Mouse (Mus musculus): ENCODE results near the gene Kdm2b. TPM values are rescaled to one million over a fixed set of nuclear protein-coding genes. Genes with fewer than 3 reads are reported as not detected.

The Kdm2b gene
- polyA plus RNA-seq, 1 experiment: 24.2 TPM

DNA sequence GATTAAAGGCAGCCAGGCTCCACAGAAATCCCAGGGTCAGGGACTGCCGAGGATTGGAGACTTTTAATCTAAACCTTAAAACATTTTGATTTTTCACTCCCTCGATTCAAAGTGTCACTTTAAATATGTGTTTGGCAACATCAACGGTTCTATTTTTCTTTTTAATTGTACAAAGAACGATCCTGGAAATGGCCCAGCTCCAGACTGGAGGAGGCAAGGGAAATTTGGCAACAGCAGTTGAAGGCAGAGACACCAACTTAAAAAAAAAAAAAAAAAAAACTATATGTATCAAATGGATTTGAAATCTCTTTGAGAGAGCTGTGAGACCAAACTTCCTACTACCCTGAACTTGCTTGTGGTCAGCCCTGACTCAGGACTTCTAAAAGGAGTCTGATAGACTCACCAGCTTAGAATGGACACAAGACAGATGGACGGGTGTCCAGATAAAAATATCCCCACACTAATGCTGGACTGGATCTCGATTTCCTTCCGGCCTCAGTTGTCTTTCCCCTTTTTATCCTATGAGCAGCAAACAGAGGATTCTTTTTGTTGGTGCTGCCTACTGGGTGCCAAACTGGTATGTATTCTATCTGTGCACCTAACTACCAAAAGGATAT, 19.4 kb upstream of the Kdm2b start:
- no peak overlapping the region for H3K4me3 ChIP-seq (replicated peaks; ENCODE audit: control insufficient read depth, low read depth, low read length)
- H3K4me1 ChIP-seq (ENCODE audit: control insufficient read depth, insufficient read depth, low read length): no peaks in the 10 kb centered on the region
- no peak for TF ChIP-seq POLR2A (IDR thresholded peaks at IDR 0.05; ENCODE audit: borderline replicate concordance, control insufficient read depth, low read depth, low read length)
- TF ChIP-seq CTCF (IDR thresholded peaks at IDR 0.05; ENCODE audit: control insufficient read depth, insufficient read depth, low read length): no peak
- H3K27ac ChIP-seq (ENCODE audit: control insufficient read depth, insufficient read depth, low read depth, low read length, poor library complexity): no peak overlapping the region
- 69% methylated on average over 7 of the region's 7 CpGs for WGBS

DNA sequence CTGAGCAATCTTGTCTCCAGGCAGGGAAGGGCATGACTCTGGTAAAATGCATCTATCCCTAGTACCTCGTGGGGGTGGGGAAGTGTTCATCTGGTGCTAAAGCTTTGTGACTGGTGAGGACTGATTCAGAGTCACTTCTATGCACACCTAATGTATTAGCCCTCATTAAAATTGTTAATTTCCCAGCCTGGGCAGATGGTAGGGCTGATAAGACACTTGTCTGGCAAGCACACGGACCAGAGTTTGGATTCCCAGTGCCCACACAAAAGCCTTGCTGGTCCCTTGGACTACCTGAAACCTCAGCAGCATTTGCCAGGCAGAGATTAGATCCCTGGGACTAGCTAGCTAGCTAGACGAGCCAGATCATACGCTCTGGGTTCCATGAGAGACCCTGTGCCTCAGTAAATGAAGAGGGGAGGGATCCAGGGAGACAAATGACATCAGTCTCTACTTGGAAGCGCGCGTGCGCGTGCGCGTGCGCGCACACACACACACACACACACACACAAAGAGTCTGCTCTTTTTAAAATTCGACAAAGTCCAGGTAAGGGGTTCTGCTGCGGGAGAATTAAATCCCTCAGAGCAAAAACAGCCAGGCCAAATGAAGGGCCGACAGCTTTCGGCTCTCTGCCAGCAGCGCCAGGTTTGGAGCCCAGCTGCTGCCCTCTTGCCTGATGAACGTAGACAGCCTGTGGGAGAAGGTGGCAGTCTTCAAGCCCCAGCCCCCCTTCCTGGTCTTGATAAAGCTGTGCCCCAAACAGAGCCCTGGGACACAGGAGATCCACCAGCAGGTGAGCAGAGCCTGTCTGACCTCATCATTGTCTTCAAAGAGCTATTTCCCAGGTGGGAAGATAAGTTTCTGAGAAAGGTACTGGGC, 16.3 kb upstream of the Kdm2b start:
- H3K4me1 ChIP-seq (ENCODE audit: control insufficient read depth, insufficient read depth, low read length): no peaks in the 10 kb centered on the region
- H3K4me3 ChIP-seq (replicated peaks; ENCODE audit: control insufficient read depth, low read depth, low read length): no peak overlapping the region
- WGBS: 75% methylated on average over 19 of the region's 19 CpGs
- H3K27ac ChIP-seq (ENCODE audit: control insufficient read depth, insufficient read depth, low read depth, low read length, poor library complexity): no peak overlapping the region
- TF ChIP-seq CTCF (IDR thresholded peaks at IDR 0.05; ENCODE audit: control insufficient read depth, insufficient read depth, low read length): no peak
- TF ChIP-seq POLR2A (IDR thresholded peaks at IDR 0.05; ENCODE audit: borderline replicate concordance, control insufficient read depth, low read depth, low read length): no peak

DNA sequence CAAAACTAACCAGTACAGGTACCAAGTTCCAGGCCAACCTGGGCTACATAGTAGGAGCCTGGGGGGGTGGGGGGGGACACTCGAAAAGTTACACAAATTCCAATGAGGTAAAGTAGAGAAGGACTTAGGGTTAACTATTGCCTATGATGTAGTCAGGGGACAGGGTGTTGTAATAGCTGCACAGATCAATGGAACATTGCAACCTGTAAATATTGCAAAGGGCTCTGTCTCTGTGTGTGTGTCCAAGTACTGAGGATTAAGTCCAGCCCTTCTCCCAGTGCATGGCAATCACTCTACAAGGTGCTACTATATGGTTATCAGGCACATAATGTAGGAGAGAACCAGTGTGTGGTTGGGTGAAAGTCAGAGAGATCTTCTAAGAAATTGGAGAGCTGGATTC, 11.3 kb upstream of the Kdm2b start:
- Histone ChIP-seq H3K27ac (ENCODE audit: control insufficient read depth, insufficient read depth, low read depth, low read length, poor library complexity) (no peak overlapping the region), H3K4me3 (replicated peaks; ENCODE audit: control insufficient read depth, low read depth, low read length) (no peak overlapping the region), H3K4me1 (ENCODE audit: control insufficient read depth, insufficient read depth, low read length) (peaks cover 2% of the 10 kb centered on the region; the same call in 1 of the 2 replicates)
- WGBS: 30% methylated on average over 1 of the region's 1 CpGs
- TF ChIP-seq CTCF (IDR thresholded peaks at IDR 0.05; ENCODE audit: control insufficient read depth, insufficient read depth, low read length) (no peak), POLR2A (IDR thresholded peaks at IDR 0.05; ENCODE audit: borderline replicate concordance, control insufficient read depth, low read depth, low read length) (no peak)

DNA sequence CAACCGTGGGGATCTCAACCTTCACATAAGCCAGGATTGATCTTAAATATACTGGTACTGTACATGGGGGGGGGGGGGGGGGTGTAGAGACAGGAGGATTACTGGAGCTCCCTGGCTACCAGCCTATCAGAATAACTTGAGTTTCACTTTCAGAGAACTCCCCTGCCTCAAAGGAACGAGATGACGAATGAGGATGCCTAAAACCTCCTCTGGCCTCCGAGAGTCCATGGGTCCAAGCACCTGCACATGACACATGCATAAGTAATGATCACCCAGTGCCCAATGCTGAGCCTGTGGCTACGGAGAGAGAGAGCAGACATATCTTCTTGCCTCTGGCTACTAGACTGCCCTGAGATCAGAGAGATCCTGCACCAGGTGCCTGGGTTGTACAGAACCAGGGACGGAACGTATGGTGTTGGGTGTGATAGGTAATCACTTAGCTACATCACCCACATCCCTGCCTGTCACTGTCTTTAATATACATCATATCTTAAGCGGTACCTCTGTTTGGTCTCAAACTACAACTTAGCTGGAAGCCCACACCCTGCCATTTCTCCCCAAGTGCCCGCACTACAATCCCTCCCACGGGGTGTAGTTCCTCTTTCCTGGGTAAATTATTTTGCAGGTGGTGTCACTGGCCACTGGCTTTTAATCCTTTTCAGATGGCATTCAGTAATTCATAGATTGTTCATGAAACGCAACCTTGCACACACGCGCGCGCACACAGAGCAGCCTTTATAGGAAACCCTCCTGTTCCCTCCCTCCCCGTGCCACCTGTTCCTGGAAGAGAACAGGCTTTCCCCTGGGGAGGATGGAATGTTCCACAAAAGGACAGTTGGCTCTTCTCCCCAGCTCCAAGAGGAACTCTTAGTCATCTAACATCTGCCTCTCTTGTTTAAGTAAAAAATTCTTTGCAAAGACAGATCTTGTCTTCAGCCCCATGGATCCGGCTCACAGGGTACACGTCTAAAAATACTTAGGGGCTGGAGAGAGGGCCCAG, 7.9 kb upstream of the Kdm2b start:
- WGBS: 35% methylated on average over 18 of the region's 18 CpGs

DNA sequence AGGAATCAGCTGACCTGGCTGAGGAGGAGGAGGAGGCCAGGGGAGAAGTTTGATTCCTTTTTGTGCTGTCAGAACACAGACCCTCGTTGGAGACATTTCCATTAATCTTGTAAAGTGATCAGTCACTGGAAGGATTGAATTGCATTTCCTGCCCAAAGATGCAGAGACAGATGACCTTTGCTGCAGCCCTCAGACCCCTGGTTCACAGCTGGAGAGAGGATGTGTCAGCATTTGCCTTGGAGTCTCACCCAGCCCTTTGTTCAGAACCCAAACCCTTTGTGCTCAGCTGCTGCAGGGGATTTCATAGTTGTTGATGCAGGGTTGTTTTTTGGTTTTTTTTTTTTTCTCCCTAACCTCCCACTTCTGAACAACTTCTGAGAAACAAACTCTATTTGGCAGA, 5.3 kb upstream of the Kdm2b start:
- Histone ChIP-seq H3K4me3 (replicated peaks; ENCODE audit: control insufficient read depth, low read depth, low read length) (no peak overlapping the region), H3K27ac (ENCODE audit: control insufficient read depth, insufficient read depth, low read depth, low read length, poor library complexity) (no peak overlapping the region), H3K4me1 (ENCODE audit: control insufficient read depth, insufficient read depth, low read length) (peaks cover 2% of the 10 kb centered on the region; the same call in 1 of the 2 replicates)
- 12% methylated on average over 1 of the region's 1 CpGs for WGBS
- no peak for TF ChIP-seq POLR2A (IDR thresholded peaks at IDR 0.05; ENCODE audit: borderline replicate concordance, control insufficient read depth, low read depth, low read length)
- no peak for TF ChIP-seq CTCF (IDR thresholded peaks at IDR 0.05; ENCODE audit: control insufficient read depth, insufficient read depth, low read length)

More for the DNA sequence above, 7.9 kb upstream of the Kdm2b start:
- Histone ChIP-seq H3K27ac (ENCODE audit: control insufficient read depth, insufficient read depth, low read depth, low read length, poor library complexity) (no peak overlapping the region), H3K4me1 (ENCODE audit: control insufficient read depth, insufficient read depth, low read length) (peaks cover 2% of the 10 kb centered on the region; the same call in 1 of the 2 replicates), H3K4me3 (replicated peaks; ENCODE audit: control insufficient read depth, low read depth, low read length) (no peak overlapping the region)
- TF ChIP-seq CTCF (IDR thresholded peaks at IDR 0.05; ENCODE audit: control insufficient read depth, insufficient read depth, low read length) (no peak), POLR2A (IDR thresholded peaks at IDR 0.05; ENCODE audit: borderline replicate concordance, control insufficient read depth, low read depth, low read length) (no peak)

DNA sequence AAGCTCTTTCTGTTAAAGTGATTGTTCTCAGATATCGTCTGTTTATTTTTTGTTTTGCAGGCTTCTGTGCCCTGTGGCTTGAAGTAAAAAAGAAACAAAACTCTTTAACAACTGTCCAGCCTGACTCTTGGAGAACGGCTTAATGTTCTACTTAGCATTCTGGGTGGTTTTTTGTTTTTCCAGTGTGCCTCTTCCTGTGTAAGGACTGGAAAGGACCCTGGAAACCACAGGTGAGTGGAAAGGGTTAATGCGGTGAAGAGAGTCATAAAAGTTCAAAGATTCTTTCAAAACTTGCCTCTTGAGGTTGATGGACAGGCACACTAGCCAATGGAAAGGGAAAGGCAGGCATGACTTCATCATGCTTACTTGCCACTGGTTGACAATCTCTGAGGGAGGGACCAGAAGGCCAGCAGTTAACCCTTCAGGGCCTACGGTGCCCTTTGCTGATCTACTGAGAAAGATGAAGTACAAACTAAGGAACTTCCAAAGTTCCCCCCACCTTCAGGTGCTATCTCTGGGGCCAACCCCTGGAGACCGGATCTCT, 4.8 kb upstream of the Kdm2b start:
- Histone ChIP-seq H3K4me3 (replicated peaks; ENCODE audit: control insufficient read depth, low read depth, low read length) (no peak overlapping the region), H3K4me1 (ENCODE audit: control insufficient read depth, insufficient read depth, low read length) (peaks cover 2% of the 10 kb centered on the region; the same call in 1 of the 2 replicates), H3K27ac (ENCODE audit: control insufficient read depth, insufficient read depth, low read depth, low read length, poor library complexity) (no peak overlapping the region)
- WGBS: 14% methylated on average over 5 of the region's 5 CpGs
- TF ChIP-seq POLR2A (IDR thresholded peaks at IDR 0.05; ENCODE audit: borderline replicate concordance, control insufficient read depth, low read depth, low read length): no peak
- TF ChIP-seq CTCF (IDR thresholded peaks at IDR 0.05; ENCODE audit: control insufficient read depth, insufficient read depth, low read length): no peak

DNA sequence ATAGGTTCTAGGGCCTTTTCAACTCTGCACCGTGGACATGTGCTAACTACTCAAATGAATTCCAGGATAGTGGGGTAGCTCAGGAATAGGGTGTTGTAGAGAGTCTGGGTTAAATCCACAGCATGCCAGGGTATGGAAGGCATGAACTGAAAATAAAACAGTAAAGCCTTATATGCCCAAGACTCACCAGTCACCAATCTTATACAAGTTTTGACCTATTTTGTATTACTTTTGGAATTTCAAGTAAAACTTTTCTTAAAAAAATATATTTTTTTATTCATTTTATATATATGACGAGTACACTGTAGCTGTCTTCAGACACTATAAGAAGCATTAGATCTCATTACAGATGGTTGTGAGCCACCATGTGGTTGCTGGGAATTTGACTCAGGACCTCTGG, 4.2 kb upstream of the Kdm2b start:
- Histone ChIP-seq H3K4me1 (ENCODE audit: control insufficient read depth, insufficient read depth, low read length) (peaks cover 2% of the 10 kb centered on the region; the same call in 1 of the 2 replicates), H3K27ac (ENCODE audit: control insufficient read depth, insufficient read depth, low read depth, low read length, poor library complexity) (no peak overlapping the region), H3K4me3 (replicated peaks; ENCODE audit: control insufficient read depth, low read depth, low read length) (no peak overlapping the region)
- TF ChIP-seq POLR2A (IDR thresholded peaks at IDR 0.05; ENCODE audit: borderline replicate concordance, control insufficient read depth, low read depth, low read length) (no peak), CTCF (IDR thresholded peaks at IDR 0.05; ENCODE audit: control insufficient read depth, insufficient read depth, low read length) (no peak)
- 70% methylated on average over 2 of the region's 2 CpGs for WGBS
